Mouse (Mus musculus) midbrain, embryonic 11.5 days (tissue): ENCODE measurements at regions not wholly inside any gene's neighbourhood (a gene's known extent, or its start where the extent isn't known, plus 50 kb on each side); places are given as distances from the start of the nearest gene placed in this dataset.

Experiments
- ATAC-seq: fragments of 200-750 bp; cut with Nextera tagmentation; 2 replicates; pipeline ENCODE4 v1.8.0; 2017; ENCODE audit warnings: moderate TSS enrichment, moderate library complexity; ENCODE audit not compliant: low FRiP score
- DNase-seq: peaks from one replicate; pipeline ENCODE4 v3.0.0; 2015; ENCODE audit warnings: low spot score; ENCODE audit errors: missing footprints
- H3K27ac ChIP-seq: fragments of 300-500 bp; sonication (generic); 2 replicates; pipeline ENCODE4 v1.5.1; 2014; ENCODE audit warnings: low read depth, low read length
- H3K27me3 ChIP-seq: fragments of 300-500 bp; sonication (generic); 2 replicates; pipeline ENCODE4 v1.6.1; 2014; ENCODE audit warnings: mild to moderate bottlenecking, low read length, moderate library complexity, mixed read lengths; ENCODE audit not compliant: control insufficient read depth, insufficient read depth
- H3K36me3 ChIP-seq: fragments of 300-500 bp; sonication (generic); 2 replicates; pipeline ENCODE4 v1.6.1; 2014; ENCODE audit warnings: mild to moderate bottlenecking, low read length, moderate library complexity, mixed read lengths; ENCODE audit not compliant: control insufficient read depth, insufficient read depth
- H3K4me1 ChIP-seq: fragments of 300-500 bp; sonication (generic); 2 replicates; pipeline ENCODE4 v1.6.1; 2014; ENCODE audit warnings: low read length; ENCODE audit not compliant: control insufficient read depth, insufficient read depth
- H3K4me2 ChIP-seq: fragments of 300-500 bp; sonication (generic); 2 replicates; pipeline ENCODE4 v1.6.1; 2014; ENCODE audit warnings: mild to moderate bottlenecking, moderate library complexity
- H3K4me3 ChIP-seq: fragments of 300-500 bp; sonication (generic); 2 replicates; pipeline ENCODE4 v1.5.1; 2014; ENCODE audit warnings: low read depth, low read length
- H3K9ac ChIP-seq: fragments of 300-500 bp; sonication (generic); 2 replicates; pipeline ENCODE4 v1.6.1; 2014; ENCODE audit warnings: low read length
- H3K9me3 ChIP-seq: fragments of 300-500 bp; sonication (generic); 2 replicates; pipeline ENCODE4 v1.6.1; 2016; ENCODE audit warnings: low read length; ENCODE audit not compliant: control insufficient read depth
- WGBS: fragments of 180-500 bp; shearing (Covaris S2); extraction: QIAGEN DNeasy Blood & Tissue Kit; methylation state at CpG from one replicate; pipeline ENCODE4 v1.1.7; 2014; 5-methylcytosine and 5-hydroxymethylcytosine counted together

GRCm38 (mm10) chr6:147953058-147953679, 93.9 kb upstream of the Far2 start:
- Histone ChIP-seq H3K4me2 (no peak overlapping the region), H3K9me3 (no peaks in the 10 kb centered on the region), H3K4me1 (no peaks in the 10 kb centered on the region), H3K27me3 (no peaks in the 10 kb centered on the region), H3K27ac (no peak overlapping the region), H3K4me3 (no peak overlapping the region), H3K9ac (no peak overlapping the region), H3K36me3 (no peaks in the 10 kb centered on the region)
- 46% methylated on average over 5 of the region's 5 CpGs for WGBS
- DNase-seq: no peak
- ATAC-seq: no peak; the same call in 1 of the 2 replicates

GRCm38 (mm10) chr6:147953753-147954152, 93.3 kb upstream of the Far2 start:
- Histone ChIP-seq H3K4me1 (no peaks in the 10 kb centered on the region), H3K9ac (no peak overlapping the region), H3K36me3 (no peaks in the 10 kb centered on the region), H3K9me3 (no peaks in the 10 kb centered on the region), H3K4me2 (no peak overlapping the region), H3K4me3 (no peak overlapping the region), H3K27me3 (no peaks in the 10 kb centered on the region), H3K27ac (no peak overlapping the region)
- 92% methylated on average over 7 of the region's 7 CpGs for WGBS
- ATAC-seq (no peak), DNase-seq (no peak)

GRCm38 (mm10) chr6:147954253-147954652, 92.8 kb upstream of the Far2 start:
- Histone ChIP-seq H3K9ac (no peak overlapping the region), H3K36me3 (no peaks in the 10 kb centered on the region), H3K27me3 (no peaks in the 10 kb centered on the region), H3K27ac (no peak overlapping the region), H3K4me1 (no peaks in the 10 kb centered on the region), H3K9me3 (no peaks in the 10 kb centered on the region), H3K4me2 (no peak overlapping the region), H3K4me3 (no peak overlapping the region)
- ATAC-seq: no peak
- DNase-seq: no peak
- 89% methylated on average over 1 of the region's 1 CpGs for whole genome bisulfite sequencing

- Histone ChIP-seq H3K9me3 (no peaks in the 10 kb centered on the region), H3K27me3 (no peaks in the 10 kb centered on the region), H3K27ac (no peak overlapping the region), H3K4me3 (no peak overlapping the region), H3K4me2 (no peak overlapping the region), H3K4me1 (no peaks in the 10 kb centered on the region), H3K36me3 (no peaks in the 10 kb centered on the region), H3K9ac (no peak overlapping the region)
- ATAC-seq (peak; percentile 30; the same call in 1 of the 2 replicates), DNase-seq (no peak)
- WGBS: 66% methylated on average over 7 of the region's 7 CpGs
These were observed 91.9 kb upstream of the Far2 start for GRCm38 (mm10) chr6:147954967-147955830.

- no peak overlapping the region for H3K4me3 ChIP-seq
- no peaks in the 10 kb centered on the region for H3K4me1 ChIP-seq
- H3K9ac ChIP-seq: no peak overlapping the region
- WGBS: 93% methylated on average over 4 of the region's 4 CpGs
- no peak for ATAC-seq
- no peak overlapping the region for H3K27ac ChIP-seq
- no peaks in the 10 kb centered on the region for H3K27me3 ChIP-seq
- DNase-seq: no peak
- H3K4me2 ChIP-seq: no peak overlapping the region
- H3K9me3 ChIP-seq: no peaks in the 10 kb centered on the region; the same call in 1 of the 2 replicates
- no peaks in the 10 kb centered on the region for H3K36me3 ChIP-seq
These were observed 82.3 kb upstream of the Far2 start for GRCm38 (mm10) chr6:147964739-147965138.

GRCm38 (mm10) chr6:147970162-147970608, 76.9 kb upstream of the Far2 start:
- H3K9ac ChIP-seq: no peak overlapping the region
- no peak overlapping the region for H3K4me3 ChIP-seq
- H3K4me2 ChIP-seq: no peak overlapping the region
- DNase-seq (no peak), ATAC-seq (no peak)
- no peak overlapping the region for H3K27ac ChIP-seq
- H3K27me3 ChIP-seq: no peaks in the 10 kb centered on the region
- H3K36me3 ChIP-seq: no peaks in the 10 kb centered on the region
- H3K4me1 ChIP-seq: no peaks in the 10 kb centered on the region
- H3K9me3 ChIP-seq: no peaks in the 10 kb centered on the region; the same call in 1 of the 2 replicates
- WGBS: 87% methylated on average over 2 of the region's 2 CpGs

- H3K27ac ChIP-seq: no peak overlapping the region
- no peaks in the 10 kb centered on the region for H3K9me3 ChIP-seq
- no peaks in the 10 kb centered on the region for H3K36me3 ChIP-seq
- no peak for DNase-seq
- ATAC-seq: no peak
- no peaks in the 10 kb centered on the region for H3K4me1 ChIP-seq
- H3K9ac ChIP-seq: no peak overlapping the region
- H3K4me2 ChIP-seq: no peak overlapping the region
- no peaks in the 10 kb centered on the region for H3K27me3 ChIP-seq
- WGBS: 47% methylated on average over 1 of the region's 1 CpGs
- H3K4me3 ChIP-seq: no peak overlapping the region
These were observed 74.5 kb upstream of the Far2 start for GRCm38 (mm10) chr6:147972552-147972951.

- Histone ChIP-seq H3K27me3 (no peaks in the 10 kb centered on the region), H3K27ac (no peak overlapping the region), H3K4me2 (no peak overlapping the region), H3K4me1 (no peaks in the 10 kb centered on the region), H3K9ac (no peak overlapping the region), H3K36me3 (no peaks in the 10 kb centered on the region), H3K4me3 (no peak overlapping the region), H3K9me3 (no peaks in the 10 kb centered on the region)
- DNase-seq (no peak), ATAC-seq (no peak)
- WGBS: 84% methylated on average over 2 of the region's 2 CpGs
These were observed 74.0 kb upstream of the Far2 start for GRCm38 (mm10) chr6:147973059-147973458.

GRCm38 (mm10) chr6:147975917-147976316, 71.1 kb upstream of the Far2 start:
- WGBS: 82% methylated on average over 1 of the region's 1 CpGs
- no peak for ATAC-seq

More at GRCm38 (mm10) chr6:147975917-147976316, 71.1 kb upstream of the Far2 start:
- H3K4me1 ChIP-seq: no peaks in the 10 kb centered on the region
- H3K9ac ChIP-seq: no peak overlapping the region
- DNase-seq: no peak
- no peak overlapping the region for H3K27ac ChIP-seq
- H3K4me3 ChIP-seq: no peak overlapping the region
- H3K27me3 ChIP-seq: no peaks in the 10 kb centered on the region
- no peak overlapping the region for H3K4me2 ChIP-seq
- H3K9me3 ChIP-seq: no peaks in the 10 kb centered on the region
- H3K36me3 ChIP-seq: no peaks in the 10 kb centered on the region
